Mouse (Mus musculus) lung, postnatal 36 days (tissue): ENCODE measurements around the gene P2rx6.
"Not testable (repeated sequence)": the region's sequence is repeated elsewhere in the genome, so short reads cannot be mapped to it uniquely, and the experiment has no call there.

Experiments used
- DNase-seq: peaks from one replicate; pipeline ENCODE4 v3.0.0; 2022; ENCODE audit warnings: mixed read lengths

Gene P2rx6

GRCm38 (mm10) chr16:17563580-17563979 is 1.9 kb downstream of the P2rx6 start:
- no peak for DNase-seq

GRCm38 (mm10) chr16:17564221-17564620 is 2.5 kb downstream of the P2rx6 start:
- DNase-seq = no peak

GRCm38 (mm10) chr16:17564771-17565170 is 3.1 kb downstream of the P2rx6 start:
- no peak for DNase-seq

DNA sequence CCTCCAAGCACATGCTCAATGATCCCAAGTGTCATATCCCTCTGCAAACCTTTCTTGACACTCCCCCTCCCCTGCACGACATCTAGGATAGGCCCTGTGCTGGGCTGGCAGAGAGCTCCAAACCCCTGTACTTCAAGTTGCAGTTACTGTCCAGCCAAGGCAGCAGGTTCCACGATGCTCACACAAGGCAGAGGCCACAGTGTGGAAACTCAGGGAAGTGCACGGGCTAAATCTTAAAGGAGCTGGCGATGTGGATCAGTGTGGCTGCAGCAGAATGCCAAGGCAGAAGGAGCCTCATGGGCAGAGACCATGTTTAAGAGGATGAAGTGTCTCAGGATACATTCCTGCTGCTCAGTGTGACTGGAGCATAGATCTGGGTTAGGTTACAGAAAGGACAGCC is 4.5 kb downstream of the P2rx6 start:
- DNase-seq = no peak

GRCm38 (mm10) chr16:17575870-17576824 is 14.5 kb downstream of the P2rx6 start:
- peak; percentile 83 for DNase-seq

DNA sequence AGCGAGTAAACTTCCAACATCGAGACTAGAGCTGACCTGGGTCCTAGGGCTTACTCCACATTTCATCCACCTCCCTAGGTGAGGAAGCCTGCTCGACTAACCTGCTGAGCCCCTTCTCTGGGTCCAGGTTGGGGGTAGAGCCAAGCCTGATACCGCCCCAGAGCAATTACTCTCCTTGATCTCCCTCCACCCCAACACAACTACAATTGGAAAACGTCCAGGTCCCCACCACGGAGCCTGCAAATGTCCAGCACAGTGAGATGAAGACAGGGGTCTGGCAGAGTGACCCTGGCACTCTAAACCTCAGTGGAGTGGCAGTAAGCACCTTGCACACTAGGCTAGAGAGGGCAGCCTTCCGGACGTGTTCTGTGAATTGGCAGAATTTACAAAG is 15.1 kb downstream of the P2rx6 start:
- DNase-seq = no peak

DNA sequence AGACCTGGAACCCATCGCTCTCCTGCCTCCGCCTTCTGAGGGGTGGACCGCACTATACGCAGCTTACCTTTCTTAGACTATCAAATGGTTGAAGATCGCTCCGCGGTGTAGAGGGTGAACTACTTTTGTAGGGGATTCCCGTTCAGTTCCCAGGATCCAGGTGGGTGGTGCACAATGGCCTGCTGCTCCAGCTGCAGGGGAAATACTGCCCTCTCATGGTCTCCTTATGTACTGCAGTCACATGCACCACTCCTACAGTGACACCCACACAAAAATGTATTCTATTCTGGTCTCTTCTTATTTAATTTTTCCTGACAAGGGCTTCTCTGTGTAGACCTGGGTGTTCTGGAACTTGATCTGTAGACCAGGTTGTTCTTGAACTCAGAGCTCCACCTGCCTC is 21.4 kb downstream of the P2rx6 start, which contains the start of gene Slc7a4:
Slc7a4 (minus strand) TSS at position 151 of the 400 bp plus-strand sequence.
- DNase-seq = peak; percentile 54

DNA sequence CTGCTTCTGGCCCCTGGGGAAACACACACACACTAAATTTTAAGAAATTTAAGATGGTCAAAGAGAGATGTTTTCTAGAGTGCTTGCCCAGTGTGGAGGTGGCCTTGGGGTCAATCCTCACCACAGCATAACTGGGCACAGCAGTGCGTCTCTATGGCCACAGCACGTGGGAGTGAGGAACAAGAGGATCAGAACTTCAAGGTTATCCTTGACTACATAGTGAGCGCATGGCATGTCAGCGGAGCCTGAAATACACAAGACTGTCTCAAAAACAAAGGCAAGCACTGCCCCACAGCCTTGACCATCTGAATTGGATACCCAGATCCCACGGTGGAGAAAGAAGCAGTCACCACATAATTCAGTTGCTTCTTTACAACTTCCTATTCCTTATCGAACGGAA is 22.9 kb downstream of the P2rx6 start:
- no peak for DNase-seq

GRCm38 (mm10) chr16:17590731-17591130 is 29.0 kb downstream of the P2rx6 start:
- no peak for DNase-seq

DNA sequence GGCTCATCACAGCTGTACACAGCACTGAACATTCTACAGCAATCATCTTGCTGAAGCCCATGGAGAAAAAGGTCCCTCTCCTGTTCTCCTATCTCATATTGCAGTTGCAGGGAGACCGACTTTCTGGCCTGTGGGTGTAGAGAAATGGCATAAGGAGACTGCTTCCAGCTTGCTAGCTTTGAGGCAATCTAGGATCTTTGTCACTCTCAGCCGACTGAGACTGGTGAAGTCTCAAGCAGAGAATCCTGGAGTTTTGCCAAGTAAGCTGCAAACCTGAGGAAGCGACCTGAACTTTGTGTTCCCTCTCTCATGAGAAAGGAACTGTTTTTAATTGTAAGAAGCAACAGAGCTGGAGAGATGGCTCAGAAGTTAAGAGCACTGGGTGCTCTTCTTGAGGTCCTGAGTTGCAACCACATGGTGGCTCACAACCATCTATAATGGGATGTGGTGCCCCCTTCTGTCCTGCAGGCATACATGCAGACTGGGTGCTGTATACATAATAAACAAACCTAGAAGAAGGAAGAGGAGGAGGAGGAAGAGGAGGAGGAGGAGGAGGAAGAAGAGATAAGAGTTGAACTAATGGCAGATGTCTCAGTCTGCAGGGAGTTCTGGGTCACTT is 39.4 kb downstream of the P2rx6 start:
- DNase-seq = no peak

- DNase-seq = no peak
These were observed 43.3 kb downstream of the P2rx6 start for GRCm38 (mm10) chr16:17604941-17605340.

- no peak for DNase-seq
These were observed 44.0 kb downstream of the P2rx6 start for GRCm38 (mm10) chr16:17605684-17606083.

DNA sequence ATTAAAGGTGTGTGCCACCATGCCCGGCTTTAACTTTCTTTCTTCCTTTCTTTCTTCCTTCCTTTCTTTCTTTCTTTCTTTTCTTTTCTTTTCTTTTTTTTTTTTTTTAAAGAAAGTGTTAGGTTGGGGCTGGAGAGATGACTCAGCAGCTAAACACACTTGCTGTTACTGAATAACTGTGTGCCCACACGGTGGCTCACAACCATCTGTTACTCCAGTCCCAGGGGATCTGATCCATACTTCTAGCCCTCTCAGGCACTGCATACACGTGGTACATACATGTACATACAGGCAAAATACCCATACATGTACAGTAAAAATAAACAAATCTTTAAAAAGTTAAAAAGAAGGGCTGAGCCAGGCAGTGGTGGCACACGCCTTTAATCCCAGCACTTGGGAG is 49.7 kb downstream of the P2rx6 start:
- DNase-seq = no peak

GRCm38 (mm10) chr16:17614740-17615139 is 53.1 kb downstream of the P2rx6 start:
- not testable (repeated sequence) for DNase-seq

- DNase-seq = no peak
These were observed 54.5 kb downstream of the P2rx6 start for GRCm38 (mm10) chr16:17616212-17616611.

DNA sequence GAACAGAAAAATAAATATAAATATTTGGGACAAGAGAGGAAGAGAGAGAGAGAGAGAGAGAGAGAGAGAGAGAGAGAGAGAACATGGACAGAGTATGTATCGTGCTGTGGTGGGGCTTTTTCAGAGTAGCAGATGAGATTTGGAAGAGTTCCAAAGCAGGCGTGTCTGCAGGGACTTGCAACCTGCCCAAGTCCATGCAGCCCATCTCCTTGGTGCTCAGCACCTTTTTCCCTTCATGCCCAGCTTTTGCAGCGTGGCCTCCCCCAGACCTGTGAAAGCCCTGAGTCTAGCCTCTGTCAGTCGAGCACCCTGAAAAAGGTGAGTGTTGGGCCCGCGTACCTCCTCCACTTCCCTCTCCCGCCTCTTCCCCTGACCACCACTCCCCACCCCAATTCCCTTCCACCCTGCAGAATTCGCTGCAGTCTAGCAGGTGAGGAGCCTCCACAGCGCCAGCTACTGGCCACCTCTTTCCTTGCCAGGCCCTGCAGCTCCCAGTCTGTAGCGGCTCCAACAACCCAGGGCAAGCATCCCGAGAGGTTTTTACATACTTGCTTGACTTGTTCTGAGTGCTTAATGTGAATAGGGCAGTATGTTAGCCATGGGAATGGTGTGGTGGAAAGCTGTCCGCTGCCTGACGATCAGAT is 56.4 kb downstream of the P2rx6 start:
- DNase-seq = peak; percentile 62

GRCm38 (mm10) chr16:17619198-17620105 is 57.8 kb downstream of the P2rx6 start, which contains the start of gene Smpd4:
Smpd4 (plus strand) TSS chr16:17619354.
- peak; percentile 96 for DNase-seq

DNA sequence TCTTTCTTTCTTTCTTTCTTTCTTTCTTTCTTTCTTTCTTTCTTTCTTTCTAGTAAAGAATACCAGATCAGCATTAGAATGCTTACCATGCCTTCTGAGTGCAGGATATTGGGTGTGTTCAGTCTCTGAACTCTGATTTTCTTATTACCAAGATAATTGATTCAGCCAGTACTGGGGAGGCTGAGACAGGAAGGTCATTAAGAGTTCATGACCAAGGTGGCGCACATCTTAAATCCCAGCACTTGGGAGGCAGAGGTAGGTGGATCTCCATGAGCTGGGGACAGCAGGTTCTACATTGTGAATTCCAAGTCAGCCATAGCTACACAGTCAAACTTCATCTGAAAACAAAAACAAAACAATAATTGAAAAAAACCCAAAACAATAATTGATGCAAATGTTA is 60.3 kb downstream of the P2rx6 start:
- DNase-seq = no peak

DNA sequence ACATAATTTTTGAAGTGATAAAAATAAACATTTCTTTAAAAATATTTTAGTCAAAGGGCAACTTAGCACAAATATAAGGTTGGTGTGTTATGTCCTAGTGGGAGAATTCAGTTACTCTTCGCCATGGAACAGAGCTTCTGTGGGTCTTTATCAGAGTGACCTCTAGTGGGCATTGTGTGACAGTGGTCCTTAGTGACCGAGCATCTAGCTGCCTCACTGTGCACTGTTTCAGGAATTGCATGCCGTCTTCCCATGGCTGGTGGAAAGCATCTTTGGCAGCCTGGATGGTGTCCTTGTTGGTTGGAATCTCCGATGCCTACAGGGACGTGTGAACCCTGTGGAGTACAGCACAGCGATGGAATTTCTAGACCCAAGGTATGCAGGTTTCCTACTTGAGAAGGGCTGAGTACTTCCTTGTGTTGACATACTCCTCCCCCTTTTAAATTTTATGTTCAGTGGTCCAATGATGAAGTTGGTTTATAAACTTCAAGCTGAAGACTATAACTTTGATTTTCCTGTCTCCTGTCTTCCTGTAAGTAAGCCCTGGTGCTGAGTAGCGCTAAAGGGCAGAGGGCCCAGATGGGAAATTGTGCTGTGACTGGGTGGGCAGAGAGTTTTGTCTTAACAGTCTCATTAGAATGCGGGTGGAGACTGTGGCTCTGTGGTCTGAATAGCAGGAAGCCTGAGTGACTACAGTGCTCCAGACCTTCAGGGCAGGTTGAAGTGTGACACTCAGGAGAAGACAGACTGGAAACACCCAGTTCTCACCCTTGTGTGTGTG is 64.0 kb downstream of the P2rx6 start:
- peak; percentile 38 for DNase-seq

GRCm38 (mm10) chr16:17626269-17626555 is 64.5 kb downstream of the P2rx6 start:
- DNase-seq = no peak
